Mouse (Mus musculus) midbrain, embryonic 15.5 days (tissue): ENCODE measurements at regions not wholly inside any gene's neighbourhood (a gene's known extent, or its start where the extent isn't known, plus 50 kb on each side); places are given as distances from the start of the nearest gene placed in this dataset.

ENCODE experiments used
- ATAC-seq: fragments of 200-750 bp; cut with Nextera tagmentation; replicated peaks from 2 replicates; pipeline ENCODE4 v1.8.0; 2017; ENCODE audit warnings: moderate TSS enrichment
- H3K27ac ChIP-seq: fragments of 300-500 bp; sonication (generic); 2 replicates; pipeline ENCODE4 v1.5.1; 2015; ENCODE audit warnings: mild to moderate bottlenecking, inconsistent platforms
- H3K27me3 ChIP-seq: fragments of 300-500 bp; sonication (generic); replicated peaks from 2 replicates; pipeline ENCODE4 v1.6.1; 2015; ENCODE audit warnings: inconsistent platforms
- H3K36me3 ChIP-seq: fragments of 300-500 bp; sonication (generic); replicated peaks from 2 replicates; pipeline ENCODE4 v1.6.1; 2015; ENCODE audit warnings: inconsistent platforms
- H3K4me1 ChIP-seq: fragments of 300-500 bp; sonication (generic); 2 replicates; pipeline ENCODE4 v1.6.1; 2015; ENCODE audit warnings: inconsistent platforms
- H3K4me2 ChIP-seq: fragments of 300-500 bp; sonication (generic); 2 replicates; pipeline ENCODE4 v1.6.1; 2015; ENCODE audit warnings: inconsistent platforms, mild to moderate bottlenecking, moderate library complexity
- H3K4me3 ChIP-seq: fragments of 300-500 bp; sonication (generic); 2 replicates; pipeline ENCODE4 v1.5.1; 2015; ENCODE audit warnings: mild to moderate bottlenecking, inconsistent platforms
- H3K9ac ChIP-seq: fragments of 300-500 bp; sonication (generic); 2 replicates; pipeline ENCODE4 v1.6.1; 2015; ENCODE audit warnings: mild to moderate bottlenecking, inconsistent platforms
- H3K9me3 ChIP-seq: fragments of 300-500 bp; sonication (generic); 2 replicates; pipeline ENCODE4 v1.6.1; 2016; ENCODE audit warnings: inconsistent platforms
- WGBS: fragments of 180-500 bp; shearing (Covaris S2); methylation state at CpG from one replicate; pipeline ENCODE4 v1.1.7; 2015; ENCODE audit warnings: mixed read lengths; 5-methylcytosine and 5-hydroxymethylcytosine counted together

DNA sequence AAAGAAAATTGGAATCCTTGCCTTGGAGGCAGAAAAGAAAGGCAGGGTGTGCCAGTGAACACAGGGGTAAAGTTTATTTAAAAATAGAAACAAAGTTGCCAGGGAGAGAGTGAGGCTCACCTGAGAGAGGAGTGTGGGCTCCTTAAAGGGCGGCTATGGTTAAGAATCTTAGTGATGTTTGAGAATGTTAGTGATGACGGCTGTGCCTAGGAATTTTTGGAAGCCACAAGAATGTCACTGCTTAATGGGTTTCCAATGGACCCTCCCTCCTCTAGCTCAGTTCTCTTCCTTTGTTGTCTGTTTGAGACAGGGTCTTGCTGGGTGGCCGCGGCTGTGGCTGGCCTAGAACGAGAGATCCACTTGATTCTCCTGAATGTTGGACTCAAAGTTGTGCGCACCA lies 106.3 kb upstream of the Hs6st1 start:
- Histone ChIP-seq H3K9ac (no peak overlapping the region), H3K4me2 (no peak overlapping the region), H3K36me3 (no peaks in the 10 kb centered on the region), H3K4me1 (peaks cover 8% of the 10 kb centered on the region; the same call in 1 of the 2 replicates), H3K27me3 (no peaks in the 10 kb centered on the region), H3K4me3 (no peak overlapping the region), H3K27ac (no peak overlapping the region), H3K9me3 (no peaks in the 10 kb centered on the region)
- ATAC-seq: no peak
- WGBS: 77% methylated on average over 6 of the region's 6 CpGs

- H3K9ac ChIP-seq: no peak overlapping the region
- H3K9me3 ChIP-seq: no peaks in the 10 kb centered on the region
- no peaks in the 10 kb centered on the region for H3K4me1 ChIP-seq
- H3K27ac ChIP-seq: no peak overlapping the region
- ATAC-seq: no peak
- H3K27me3 ChIP-seq: no peaks in the 10 kb centered on the region
- no peak overlapping the region for H3K4me3 ChIP-seq
- no peaks in the 10 kb centered on the region for H3K36me3 ChIP-seq
- H3K4me2 ChIP-seq: no peak overlapping the region
Measured at GRCm38 (mm10) chr1:35968489-35968888, 99.7 kb upstream of the Hs6st1 start.

- Histone ChIP-seq H3K4me2 (no peak overlapping the region), H3K36me3 (no peaks in the 10 kb centered on the region), H3K27ac (no peak overlapping the region), H3K27me3 (no peaks in the 10 kb centered on the region), H3K9ac (no peak overlapping the region), H3K4me1 (no peaks in the 10 kb centered on the region), H3K4me3 (no peak overlapping the region), H3K9me3 (no peaks in the 10 kb centered on the region)
- no peak for ATAC-seq
- 60% methylated on average over 7 of the region's 7 CpGs for WGBS
Measured at GRCm38 (mm10) chr1:35971435-35972189, 96.6 kb upstream of the Hs6st1 start.

GRCm38 (mm10) chr1:35972190-35972584 lies 96.0 kb upstream of the Hs6st1 start:
- no peaks in the 10 kb centered on the region for H3K4me1 ChIP-seq
- 56% methylated on average over 5 of the region's 5 CpGs for WGBS
- H3K27me3 ChIP-seq: no peaks in the 10 kb centered on the region
- ATAC-seq: no peak
- H3K36me3 ChIP-seq: no peaks in the 10 kb centered on the region
- no peak overlapping the region for H3K4me3 ChIP-seq
- no peak overlapping the region for H3K4me2 ChIP-seq
- no peak overlapping the region for H3K27ac ChIP-seq
- no peaks in the 10 kb centered on the region for H3K9me3 ChIP-seq
- no peak overlapping the region for H3K9ac ChIP-seq

GRCm38 (mm10) chr1:35973386-35973785 lies 94.8 kb upstream of the Hs6st1 start:
- ATAC-seq: no peak
- H3K4me1 ChIP-seq: no peaks in the 10 kb centered on the region
- no peaks in the 10 kb centered on the region for H3K36me3 ChIP-seq
- no peak overlapping the region for H3K27ac ChIP-seq
- no peaks in the 10 kb centered on the region for H3K27me3 ChIP-seq
- no peak overlapping the region for H3K9ac ChIP-seq
- no peak overlapping the region for H3K4me3 ChIP-seq
- H3K9me3 ChIP-seq: no peaks in the 10 kb centered on the region
- WGBS: 71% methylated on average over 9 of the region's 9 CpGs
- no peak overlapping the region for H3K4me2 ChIP-seq

- no peak overlapping the region for H3K4me2 ChIP-seq
- H3K9ac ChIP-seq: no peak overlapping the region
- no peak overlapping the region for H3K27ac ChIP-seq
- no peak overlapping the region for H3K4me3 ChIP-seq
- no peak for ATAC-seq
- H3K36me3 ChIP-seq: no peaks in the 10 kb centered on the region
- no peaks in the 10 kb centered on the region for H3K4me1 ChIP-seq
- WGBS: 85% methylated on average over 3 of the region's 3 CpGs
- H3K27me3 ChIP-seq: no peaks in the 10 kb centered on the region
- no peaks in the 10 kb centered on the region for H3K9me3 ChIP-seq
Measured at GRCm38 (mm10) chr1:35975611-35976208, 92.5 kb upstream of the Hs6st1 start.

- WGBS: 81% methylated on average over 2 of the region's 2 CpGs
- H3K9ac ChIP-seq: no peak overlapping the region
- no peak for ATAC-seq
Measured at GRCm38 (mm10) chr1:35976528-35976927, 91.7 kb upstream of the Hs6st1 start.

DNA sequence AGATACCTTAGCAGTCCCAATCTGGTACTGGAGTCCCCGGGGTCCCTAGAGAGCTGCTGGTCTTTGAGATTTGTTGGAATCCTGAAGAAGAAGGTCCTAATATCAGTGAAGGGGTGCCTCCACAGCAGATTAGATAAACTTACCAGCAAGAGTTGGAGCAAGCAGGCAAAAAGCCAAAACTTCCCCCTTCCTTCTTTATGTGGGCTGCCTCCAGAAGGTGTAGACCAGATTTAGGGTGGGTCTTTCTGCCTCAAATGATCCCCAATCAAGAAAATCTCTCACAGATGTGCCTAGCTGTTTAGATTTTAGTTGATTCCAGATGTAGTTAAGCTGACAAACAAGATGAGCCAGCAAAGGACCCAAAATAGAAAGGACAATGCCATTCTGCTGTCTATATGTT lies 90.1 kb upstream of the Hs6st1 start:
- Histone ChIP-seq H3K4me1 (no peaks in the 10 kb centered on the region), H3K27ac (no peak overlapping the region), H3K36me3 (no peaks in the 10 kb centered on the region), H3K4me2 (no peak overlapping the region), H3K4me3 (no peak overlapping the region), H3K9me3 (no peaks in the 10 kb centered on the region), H3K27me3 (no peaks in the 10 kb centered on the region), H3K9ac (no peak overlapping the region)
- no peak for ATAC-seq
- 84% methylated on average over 1 of the region's 1 CpGs for WGBS

More at GRCm38 (mm10) chr1:35976528-35976927, 91.7 kb upstream of the Hs6st1 start:
- H3K27me3 ChIP-seq: no peaks in the 10 kb centered on the region
- no peak overlapping the region for H3K27ac ChIP-seq
- H3K4me1 ChIP-seq: no peaks in the 10 kb centered on the region
- H3K4me3 ChIP-seq: no peak overlapping the region
- no peaks in the 10 kb centered on the region for H3K36me3 ChIP-seq
- H3K4me2 ChIP-seq: no peak overlapping the region
- no peaks in the 10 kb centered on the region for H3K9me3 ChIP-seq

DNA sequence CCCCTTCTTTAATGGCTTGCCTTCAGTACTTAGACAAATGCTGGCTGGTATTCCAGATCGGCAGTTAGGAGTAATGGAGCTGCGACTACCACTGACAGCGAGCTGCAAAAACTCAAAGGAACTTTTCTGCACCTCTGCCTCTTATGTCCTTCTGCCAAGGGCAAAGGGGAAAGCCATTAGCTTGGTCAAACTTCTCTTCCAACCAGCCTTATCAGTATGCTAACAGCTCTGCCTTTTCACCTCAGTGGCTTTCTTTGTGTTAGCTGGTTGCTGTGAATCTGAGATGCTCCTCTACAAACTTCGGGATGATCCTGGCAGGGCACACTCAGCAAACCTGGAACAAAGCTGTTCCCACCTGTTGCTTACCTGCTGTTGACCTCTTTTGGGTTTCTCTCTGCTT lies 89.4 kb upstream of the Hs6st1 start:
- no peaks in the 10 kb centered on the region for H3K36me3 ChIP-seq
- H3K27ac ChIP-seq: no peak overlapping the region
- ATAC-seq: no peak
- 89% methylated on average over 4 of the region's 4 CpGs for WGBS
- H3K9ac ChIP-seq: no peak overlapping the region
- H3K4me3 ChIP-seq: no peak overlapping the region
- no peak overlapping the region for H3K4me2 ChIP-seq
- no peaks in the 10 kb centered on the region for H3K27me3 ChIP-seq
- no peaks in the 10 kb centered on the region for H3K4me1 ChIP-seq
- no peaks in the 10 kb centered on the region for H3K9me3 ChIP-seq

GRCm38 (mm10) chr1:35981226-35981625 lies 87.0 kb upstream of the Hs6st1 start:
- WGBS: 95% methylated on average over 4 of the region's 4 CpGs
- ATAC-seq: no peak

GRCm38 (mm10) chr1:35983361-35983760 lies 84.8 kb upstream of the Hs6st1 start:
- no peak for ATAC-seq

More at GRCm38 (mm10) chr1:35981226-35981625, 87.0 kb upstream of the Hs6st1 start:
- no peak overlapping the region for H3K27ac ChIP-seq
- H3K4me2 ChIP-seq: no peak overlapping the region
- no peaks in the 10 kb centered on the region for H3K36me3 ChIP-seq
- H3K4me1 ChIP-seq: no peaks in the 10 kb centered on the region
- H3K4me3 ChIP-seq: no peak overlapping the region
- no peaks in the 10 kb centered on the region for H3K27me3 ChIP-seq
- no peak overlapping the region for H3K9ac ChIP-seq
- H3K9me3 ChIP-seq: no peaks in the 10 kb centered on the region

GRCm38 (mm10) chr1:35985318-35985717 lies 82.9 kb upstream of the Hs6st1 start:
- H3K9ac ChIP-seq: no peak overlapping the region
- no peak overlapping the region for H3K4me3 ChIP-seq
- WGBS: 95% methylated on average over 6 of the region's 6 CpGs
- H3K36me3 ChIP-seq: no peaks in the 10 kb centered on the region
- H3K4me2 ChIP-seq: no peak overlapping the region
- H3K27ac ChIP-seq: no peak overlapping the region
- H3K4me1 ChIP-seq: no peaks in the 10 kb centered on the region
- H3K9me3 ChIP-seq: peaks cover 4% of the 10 kb centered on the region; the same call in 1 of the 2 replicates
- ATAC-seq: no peak
- H3K27me3 ChIP-seq: no peaks in the 10 kb centered on the region

More at GRCm38 (mm10) chr1:35983361-35983760, 84.8 kb upstream of the Hs6st1 start:
- no peaks in the 10 kb centered on the region for H3K4me1 ChIP-seq
- WGBS: 85% methylated on average over 3 of the region's 3 CpGs
- H3K4me2 ChIP-seq: no peak overlapping the region
- H3K27ac ChIP-seq: no peak overlapping the region
- H3K9me3 ChIP-seq: no peaks in the 10 kb centered on the region
- H3K36me3 ChIP-seq: no peaks in the 10 kb centered on the region
- H3K4me3 ChIP-seq: no peak overlapping the region
- H3K27me3 ChIP-seq: no peaks in the 10 kb centered on the region
- H3K9ac ChIP-seq: no peak overlapping the region

DNA sequence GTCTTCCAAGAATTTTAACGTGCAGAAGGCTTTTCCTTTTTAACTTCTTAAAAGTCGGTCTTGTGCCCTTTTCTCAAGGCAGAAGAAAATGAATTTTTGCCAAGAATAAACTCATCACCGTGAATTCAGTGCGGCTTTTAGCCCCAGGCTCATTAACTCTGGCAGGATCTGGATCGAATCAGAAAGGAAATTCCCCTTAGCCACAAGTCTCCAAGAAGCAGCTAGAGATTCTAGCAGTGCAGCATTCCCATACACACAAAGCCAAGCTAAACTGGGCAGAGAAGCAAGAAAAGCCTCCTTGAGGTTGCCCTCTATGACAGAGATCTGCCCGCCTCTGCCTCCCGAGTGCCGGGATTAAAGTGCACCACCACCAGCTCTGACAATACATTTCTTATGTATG lies 81.5 kb upstream of the Hs6st1 start:
- WGBS: 93% methylated on average over 8 of the region's 8 CpGs
- ATAC-seq: no peak

More for the DNA sequence above, 81.5 kb upstream of the Hs6st1 start:
- no peak overlapping the region for H3K27ac ChIP-seq
- H3K4me3 ChIP-seq: no peak overlapping the region
- H3K27me3 ChIP-seq: no peaks in the 10 kb centered on the region
- H3K4me2 ChIP-seq: no peak overlapping the region
- no peaks in the 10 kb centered on the region for H3K4me1 ChIP-seq
- H3K36me3 ChIP-seq: no peaks in the 10 kb centered on the region
- H3K9me3 ChIP-seq: peaks cover 4% of the 10 kb centered on the region; the same call in 1 of the 2 replicates
- no peak overlapping the region for H3K9ac ChIP-seq
